Mouse (Mus musculus) myocyte (in vitro differentiated cells): ENCODE measurements at regions not wholly inside any gene's neighbourhood (a gene's known extent, or its start where the extent isn't known, plus 50 kb on each side); places are given as distances from the start of the nearest gene placed in this dataset.

ENCODE experiments used
- CEBPB ChIP-seq: IDR thresholded peaks from 2 replicates; pipeline ENCODE4 v1.6.1; 2011; ENCODE audit warnings: mild to moderate bottlenecking, moderate library complexity; ENCODE audit not compliant: poor library complexity, insufficient read depth, severe bottlenecking
- E2F4 ChIP-seq: IDR thresholded peaks from one replicate; pipeline ENCODE4 v1.6.1; 2011; ENCODE audit warnings: mild to moderate bottlenecking, control low read depth, moderate library complexity; ENCODE audit not compliant: insufficient read depth
- MAX ChIP-seq: IDR thresholded peaks from one replicate; pipeline ENCODE4 v1.6.1; 2011; ENCODE audit warnings: low read depth, mild to moderate bottlenecking, control low read depth
- MYOD1 ChIP-seq, 3 experiments: IDR thresholded peaks; one replicate each; pipeline ENCODE4 v1.6.1; 2011; ENCODE audit warnings: control low read depth in 2 of 3, low read depth in 2 of 3, mild to moderate bottlenecking in 2 of 3, moderate library complexity in 1 of 3; ENCODE audit not compliant: insufficient read length in 2 of 3, control insufficient read depth in 1 of 3
- MYOG ChIP-seq, 3 experiments: IDR thresholded peaks; one replicate each; pipeline ENCODE4 v1.6.1; 2011; ENCODE audit warnings: control low read depth in 2 of 3, low read depth in 2 of 3, mild to moderate bottlenecking in 2 of 3; ENCODE audit not compliant: insufficient read length in 2 of 3, control insufficient read depth in 1 of 3, insufficient read depth in 1 of 3
- POLR2A ChIP-seq: IDR thresholded peaks from one replicate; pipeline ENCODE4 v1.6.1; 2011; ENCODE audit warnings: low read depth, mild to moderate bottlenecking, control low read depth, moderate library complexity; ENCODE audit not compliant: insufficient read length
- POLR2AphosphoS2 ChIP-seq: IDR thresholded peaks from one replicate; pipeline ENCODE4 v1.6.1; 2011; ENCODE audit warnings: low read depth, control low read depth; ENCODE audit not compliant: insufficient read length
- REST ChIP-seq: IDR thresholded peaks from one replicate; pipeline ENCODE4 v1.6.1; 2011; ENCODE audit warnings: mild to moderate bottlenecking, control low read depth, moderate library complexity; ENCODE audit not compliant: insufficient read depth, insufficient read length
- SRF ChIP-seq: IDR thresholded peaks from one replicate; pipeline ENCODE4 v1.6.1; 2011; ENCODE audit warnings: low read depth; ENCODE audit not compliant: control insufficient read depth, insufficient read length
- TCF12 ChIP-seq: IDR thresholded peaks from one replicate; pipeline ENCODE4 v1.6.1; 2011; ENCODE audit warnings: mild to moderate bottlenecking, control low read depth; ENCODE audit not compliant: poor library complexity, insufficient read depth, severe bottlenecking
- TCF3 ChIP-seq: IDR thresholded peaks from one replicate; pipeline ENCODE4 v1.6.1; 2011; ENCODE audit warnings: low read depth, control low read depth; ENCODE audit not compliant: insufficient read length
- USF1 ChIP-seq: IDR thresholded peaks from one replicate; pipeline ENCODE4 v1.6.1; 2011; ENCODE audit warnings: low read depth, mild to moderate bottlenecking, control low read depth, moderate library complexity

GRCm38 (mm10) chr5:101288358-101288757, 376.4 kb downstream of the Nkx6-1 start:
- TF ChIP-seq POLR2A (no peak), CEBPB (no peak), E2F4 (no peak), MYOG (IDR thresholded peaks at IDR 0.05; ENCODE audit: control insufficient read depth in 1 of 3, insufficient read depth in 1 of 3, insufficient read length in 2 of 3, low read depth in 2 of 3) (no peak), POLR2AphosphoS2 (no peak), MAX (no peak), TCF12 (no peak), MYOD1 (IDR thresholded peaks at IDR 0.05; ENCODE audit: control insufficient read depth in 1 of 3, insufficient read length in 2 of 3, low read depth in 2 of 3) (no peak), REST (no peak), USF1 (no peak), SRF (no peak), TCF3 (no peak)
